Mouse (Mus musculus) MEL (cell line): ENCODE measurements around the gene Naa35. TPM values are rescaled to one million over a fixed set of nuclear protein-coding genes. Genes with fewer than 3 reads are reported as not detected.

ENCODE experiments used
- DNase-seq: peaks from one replicate; pipeline ENCODE4 v3.0.0; 2011; ENCODE audit warnings: low read depth, low spot score
- H3K27ac ChIP-seq: 2 replicates; pipeline ENCODE4 v1.5.1; 2012; ENCODE audit warnings: low read depth, mild to moderate bottlenecking, control low read depth, low read length, moderate library complexity; ENCODE audit not compliant: control insufficient read depth
- H3K27me3 ChIP-seq, 2 experiments: fragments of 150-350 bp in 1 of 2; sonication (generic) in 1 of 2; 2 replicates each; pipeline ENCODE4 v1.6.1; 2012; ENCODE audit warnings: low read length in 2 of 2, mild to moderate bottlenecking in 2 of 2, improper control_type of control experiment in 1 of 2, moderate library complexity in 1 of 2; ENCODE audit not compliant: insufficient read depth in 2 of 2, control insufficient read depth in 1 of 2
- H3K36me3 ChIP-seq, 2 experiments: 2 replicates each; pipeline ENCODE4 v1.6.1; 2012 to 2014; ENCODE audit warnings: low read length in 2 of 2, improper control_type of control experiment in 1 of 2, inconsistent platforms in 1 of 2, mild to moderate bottlenecking in 1 of 2; ENCODE audit not compliant: insufficient read depth in 2 of 2, control insufficient read depth in 1 of 2
- H3K4me1 ChIP-seq, 2 experiments: fragments of 150-350 bp in 1 of 2; sonication (generic) in 1 of 2; 2 replicates each; pipeline ENCODE4 v1.6.1; 2012; ENCODE audit warnings: low read length in 2 of 2, improper control_type of control experiment in 1 of 2, mild to moderate bottlenecking in 1 of 2; ENCODE audit not compliant: insufficient read depth in 2 of 2, control insufficient read depth in 1 of 2
- H3K4me3 ChIP-seq, 2 experiments: fragments of 150-350 bp in 1 of 2; sonication (generic) in 1 of 2; 2 replicates each; pipeline ENCODE4 v1.5.1; 2012; ENCODE audit warnings: low read depth in 2 of 2, low read length in 2 of 2, mild to moderate bottlenecking in 2 of 2, moderate library complexity in 2 of 2, control low read depth in 1 of 2, improper control_type of control experiment in 1 of 2; ENCODE audit not compliant: control insufficient read depth in 1 of 2, insufficient read depth in 1 of 2
- H3K79me2 ChIP-seq: 2 replicates; pipeline ENCODE4 v1.6.1; 2012; ENCODE audit warnings: mild to moderate bottlenecking, low read length, moderate library complexity; ENCODE audit not compliant: control insufficient read depth, poor library complexity, insufficient read depth
- H3K9ac ChIP-seq: 2 replicates; pipeline ENCODE4 v1.6.1; 2012; ENCODE audit warnings: low read depth, mild to moderate bottlenecking, control low read depth, low read length, moderate library complexity; ENCODE audit not compliant: control insufficient read depth, poor library complexity, severe bottlenecking
- H3K9me3 ChIP-seq: fragments of 150-350 bp; sonication (generic); replicated peaks from 2 replicates; pipeline ENCODE4 v1.6.1; 2012; ENCODE audit warnings: mild to moderate bottlenecking, low read length, improper control_type of control experiment, moderate library complexity; ENCODE audit not compliant: insufficient read depth
- BHLHE40 ChIP-seq: IDR thresholded peaks from 2 replicates; pipeline ENCODE4 v1.6.1; 2012; ENCODE audit warnings: low read depth, mild to moderate bottlenecking, inconsistent platforms, low read length, improper control_type of control experiment, borderline replicate concordance
- CHD1 ChIP-seq: IDR thresholded peaks from 2 replicates; pipeline ENCODE4 v1.6.1; 2012; ENCODE audit warnings: low read depth, mild to moderate bottlenecking, inconsistent platforms, low read length, improper control_type of control experiment
- CHD2 ChIP-seq: IDR thresholded peaks from 2 replicates; pipeline ENCODE4 v1.6.1; 2011; ENCODE audit warnings: low read length, improper control_type of control experiment
- CTCF ChIP-seq, 3 experiments: IDR thresholded peaks in 2 of 3; conservative IDR thresholded peaks in 1 of 3; 2 replicates each; pipeline ENCODE4 v1.5.1; 2011 to 2012; ENCODE audit warnings: low read length in 3 of 3, low read depth in 2 of 3, mild to moderate bottlenecking in 2 of 3, improper control_type of control experiment in 1 of 3, inconsistent platforms in 1 of 3, mixed read lengths in 1 of 3, moderate library complexity in 1 of 3; ENCODE audit not compliant: control insufficient read depth in 1 of 3, insufficient read depth in 1 of 3, poor library complexity in 1 of 3, severe bottlenecking in 1 of 3
- E2F4 ChIP-seq: IDR thresholded peaks from 2 replicates; pipeline ENCODE4 v1.6.1; 2011; ENCODE audit warnings: low read depth, low read length, improper control_type of control experiment, borderline replicate concordance
- ELF1 ChIP-seq: IDR thresholded peaks from 2 replicates; pipeline ENCODE4 v1.6.1; 2014; ENCODE audit warnings: low read depth, mild to moderate bottlenecking, inconsistent platforms, low read length, improper control_type of control experiment, moderate library complexity
- EP300 ChIP-seq, 2 experiments: IDR thresholded peaks; 2 replicates each; pipeline ENCODE4 v1.6.1; 2011; ENCODE audit warnings: improper control_type of control experiment in 2 of 2, low read length in 2 of 2, low read depth in 1 of 2, mild to moderate bottlenecking in 1 of 2
- GABPA ChIP-seq: IDR thresholded peaks from 2 replicates; pipeline ENCODE4 v1.6.1; 2012; ENCODE audit warnings: low read depth, mild to moderate bottlenecking, inconsistent platforms, low read length, improper control_type of control experiment, moderate library complexity
- JUND ChIP-seq: IDR thresholded peaks from 2 replicates; pipeline ENCODE4 v1.6.1; 2011; ENCODE audit warnings: low read depth, mild to moderate bottlenecking, improper control_type of control experiment, low read length
- MAFK ChIP-seq: IDR thresholded peaks from 2 replicates; pipeline ENCODE4 v1.6.1; 2011; ENCODE audit warnings: low read depth, mild to moderate bottlenecking, low read length, improper control_type of control experiment, borderline replicate concordance
- MAX ChIP-seq: IDR thresholded peaks from 2 replicates; pipeline ENCODE4 v1.6.1; 2011; ENCODE audit warnings: low read length, improper control_type of control experiment
- MAZ ChIP-seq: IDR thresholded peaks from 2 replicates; pipeline ENCODE4 v1.6.1; 2012; ENCODE audit warnings: low read depth, mild to moderate bottlenecking, inconsistent platforms, low read length, improper control_type of control experiment
- MXI1 ChIP-seq: IDR thresholded peaks from 2 replicates; pipeline ENCODE4 v1.6.1; 2011; ENCODE audit warnings: mild to moderate bottlenecking, low read depth, low read length, improper control_type of control experiment
- MYC ChIP-seq: IDR thresholded peaks from 2 replicates; pipeline ENCODE4 v1.6.1; 2011; ENCODE audit warnings: low read depth, mild to moderate bottlenecking, low read length, improper control_type of control experiment, moderate library complexity
- NELFE ChIP-seq: IDR thresholded peaks from 2 replicates; pipeline ENCODE4 v1.6.1; 2011; ENCODE audit warnings: low read depth, low read length, improper control_type of control experiment
- NRF1 ChIP-seq: IDR thresholded peaks from 2 replicates; pipeline ENCODE4 v1.6.1; 2014; ENCODE audit warnings: low read depth, mild to moderate bottlenecking, inconsistent platforms, low read length, improper control_type of control experiment, moderate library complexity; ENCODE audit not compliant: poor library complexity, insufficient read depth, severe bottlenecking
- RAD21 ChIP-seq: IDR thresholded peaks from 2 replicates; pipeline ENCODE4 v1.6.1; 2011; ENCODE audit warnings: mild to moderate bottlenecking, low read depth, low read length, improper control_type of control experiment
- UBTF ChIP-seq: IDR thresholded peaks from 2 replicates; pipeline ENCODE4 v1.6.1; 2012; ENCODE audit warnings: low read depth, mild to moderate bottlenecking, inconsistent platforms, low read length, improper control_type of control experiment, moderate library complexity, borderline replicate concordance; ENCODE audit not compliant: insufficient read depth
- USF2 ChIP-seq, 2 experiments: IDR thresholded peaks; 2 replicates each; pipeline ENCODE4 v1.6.1; 2011 to 2012; ENCODE audit warnings: improper control_type of control experiment in 2 of 2, low read length in 2 of 2, borderline replicate concordance in 1 of 2, inconsistent platforms in 1 of 2, low read depth in 1 of 2, mild to moderate bottlenecking in 1 of 2; ENCODE audit not compliant: insufficient read depth in 1 of 2
- ZC3H11A ChIP-seq: IDR thresholded peaks from 2 replicates; pipeline ENCODE4 v1.6.1; 2012; ENCODE audit warnings: low read depth, mild to moderate bottlenecking, inconsistent platforms, low read length, improper control_type of control experiment
- ZNF384 ChIP-seq: IDR thresholded peaks from 2 replicates; pipeline ENCODE4 v1.6.1; 2012; ENCODE audit warnings: low read depth, mild to moderate bottlenecking, inconsistent platforms, low read length, improper control_type of control experiment
- polyA plus RNA-seq, 2 experiments: library from polyadenylated mRNA; stranded (reverse) in 1 of 2; unstranded in 1 of 2; fragments of >175 nt in 1 of 2; fragments of >200 nt in 1 of 2; gene quantifications; 2 replicates each; pipeline versions ENCODE4 v1.2.1 to v1.2.4; 2012; ENCODE audit warnings: low replicate concordance in 2 of 2, low read depth in 1 of 2; ENCODE audit not compliant: insufficient read length in 2 of 2, insufficient read depth in 1 of 2, missing spikeins in 1 of 2
- total RNA-seq: library from RNA; depleted of rRNA; stranded (reverse); fragments of 300-350 nt; gene quantifications from 2 replicates; pipeline ENCODE4 v1.2.3, GENCODE M21; 2012

The Naa35 gene
- total and polyA plus RNA-seq, 3 experiments: 19.5 to 44.4 TPM; not detected in 1

DNA sequence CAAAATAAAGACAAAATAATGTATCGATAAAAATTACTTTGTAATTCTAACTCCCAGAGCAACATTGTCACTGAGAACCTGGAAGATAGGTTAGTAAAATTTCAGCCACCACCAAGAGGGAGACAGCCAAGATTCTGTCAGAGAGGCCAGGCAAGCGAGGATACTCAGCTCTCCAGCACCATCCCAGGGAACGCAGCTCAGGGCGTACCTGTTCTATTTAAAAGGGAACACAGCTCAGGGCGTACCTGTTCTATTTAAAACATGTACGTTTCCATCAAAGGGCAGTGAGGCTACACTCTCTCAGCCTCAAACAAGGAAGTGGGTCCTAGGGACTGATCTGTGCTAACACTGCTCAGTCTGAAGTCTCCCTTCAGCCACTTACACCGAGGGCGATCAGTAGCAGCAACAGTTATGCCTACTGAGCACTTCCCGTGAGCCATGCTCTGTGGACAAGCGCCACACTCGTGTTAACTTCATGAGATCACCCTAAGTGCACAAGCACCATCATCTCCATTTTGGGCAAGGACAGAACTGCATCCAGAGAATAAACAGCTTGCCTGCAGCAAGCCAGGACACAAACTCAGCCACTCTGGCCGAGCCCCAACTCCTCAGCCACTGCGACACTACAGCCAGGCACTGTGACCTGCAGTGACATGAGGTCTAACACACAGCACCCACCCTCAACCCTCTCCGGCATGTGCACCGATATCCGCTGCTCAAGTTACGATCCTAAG is 30.1 kb upstream of the Naa35 start:
- H3K27ac ChIP-seq: no peak overlapping the region
- peaks cover 0 to 34% of the 10 kb centered on the region in 2 experiments; a peak in 2 of 4 replicates for H3K36me3 ChIP-seq
- TF ChIP-seq NELFE (no peak), JUND (no peak), UBTF (no peak), CTCF (IDR thresholded peaks at IDR 0.05 in 2 of 3, conservative IDR thresholded peaks at IDR 0.05 in 1 of 3; ENCODE audit: control insufficient read depth in 1 of 3, insufficient read depth in 1 of 3, low read depth in 2 of 3, low read length in 3 of 3, poor library complexity in 1 of 3, severe bottlenecking in 1 of 3) (no peak), E2F4 (no peak), MAX (no peak), CHD2 (no peak), MXI1 (no peak), GABPA (no peak), MAFK (no peak), NRF1 (no peak), ELF1 (no peak), ZNF384 (no peak), RAD21 (no peak), CHD1 (no peak), ZC3H11A (no peak), EP300 (IDR thresholded peaks at IDR 0.05; ENCODE audit: low read depth in 1 of 2, low read length in 2 of 2) (no peak), BHLHE40 (no peak)
- H3K4me3 ChIP-seq: no peak overlapping the region
- H3K79me2 ChIP-seq: peaks cover 55% of the 10 kb centered on the region
- peak; percentile 25 for DNase-seq
- no peaks in the 10 kb centered on the region for H3K27me3 ChIP-seq
- H3K9me3 ChIP-seq: no peaks in the 10 kb centered on the region
- H3K9ac ChIP-seq: no peak overlapping the region; the same call in 1 of the 2 replicates
- peaks cover 13 to 33% of the 10 kb centered on the region in 2 experiments for H3K4me1 ChIP-seq

DNA sequence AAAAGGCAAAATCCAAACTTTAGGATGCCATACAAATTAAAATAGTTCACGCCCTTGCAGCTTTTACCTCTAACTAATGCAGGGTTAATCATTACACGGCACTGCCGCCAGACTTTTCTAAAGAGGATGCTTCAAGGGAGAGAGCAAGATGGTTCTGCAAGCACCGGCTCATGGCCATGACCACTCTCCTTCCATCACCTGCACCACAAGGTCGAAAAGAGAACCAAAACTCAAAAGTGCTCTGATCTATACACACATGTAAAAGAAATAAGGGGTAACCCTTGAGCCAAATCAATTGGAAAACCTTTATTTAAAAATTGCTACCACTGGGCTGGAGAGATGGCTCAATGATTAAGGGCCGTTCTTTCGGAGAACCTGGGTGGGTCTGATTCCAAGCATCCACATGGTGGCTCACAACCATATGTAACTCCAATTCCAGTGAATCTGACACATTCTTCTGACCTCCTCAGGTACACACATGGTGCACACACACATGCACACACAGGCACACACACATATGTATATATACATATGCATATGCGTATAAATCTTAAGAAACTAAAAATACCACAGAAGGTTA is 29.4 kb upstream of the Naa35 start:
- Histone ChIP-seq H3K4me3 (peak overlapping the region; percentile 21 to 95; a peak in 3 of 4 replicates), H3K4me1 (peaks cover 6 to 27% of the 10 kb centered on the region in 2 experiments), H3K27ac (no peak overlapping the region), H3K79me2 (peaks cover 52% of the 10 kb centered on the region), H3K36me3 (peaks cover 0 to 26% of the 10 kb centered on the region in 2 experiments; a peak in 2 of 4 replicates), H3K9me3 (no peaks in the 10 kb centered on the region), H3K9ac (no peak overlapping the region), H3K27me3 (no peaks in the 10 kb centered on the region)
- no peak for DNase-seq
- TF ChIP-seq MXI1 (no peak), ZC3H11A (no peak), RAD21 (no peak), MYC (no peak), GABPA (no peak), MAZ (no peak), USF2 (IDR thresholded peaks at IDR 0.05; ENCODE audit: borderline replicate concordance in 1 of 2, insufficient read depth in 1 of 2, low read depth in 1 of 2, low read length in 2 of 2) (no peak), NRF1 (no peak)
